Mouse (Mus musculus) small intestine, adult 2 months (tissue): ENCODE results near the gene Ube2j2.

Experiments used
- CTCF ChIP-seq: fragments of 200-500 bp; IDR thresholded peaks from 2 replicates; pipeline ENCODE4 v1.5.1; 2012; ENCODE audit warnings: low read depth, mild to moderate bottlenecking, control low read depth, inconsistent platforms, low read length, moderate library complexity, mixed read lengths; ENCODE audit not compliant: insufficient replicate concordance, insufficient read length; ENCODE audit errors: extremely low read depth
- POLR2A ChIP-seq: fragments of 200-500 bp; IDR thresholded peaks from 2 replicates; pipeline ENCODE4 v1.6.1; 2012; ENCODE audit warnings: low read depth, mild to moderate bottlenecking, control low read depth, inconsistent platforms, low read length, moderate library complexity

GRCm38 (mm10) chr4:155896461-155896860, 47.2 kb upstream of the Ube2j2 start:
- no peak for TF ChIP-seq POLR2A
- no peak for TF ChIP-seq CTCF
